Mouse (Mus musculus): Measurements from ENCODE around the gene Kif2a. TPM values are rescaled to one million over a fixed set of nuclear protein-coding genes. Genes with fewer than 3 reads are reported as not detected.

The Kif2a gene
- polyA plus RNA-seq, 1 experiment from 2014 or later: 20.2 TPM

Other genes starting within 250 kb of the Kif2a start
- gene Ipo11, start 85.2 kb downstream of the Kif2a start, polyA plus RNA-seq (2015; fragmentation: Nextera tagmentation; extraction: Ambion mirVana): 44.8 and 46.3 TPM in 2 replicates
- 52.0 and 53.9 TPM in 2 replicates for gene Dimt1, start 75.0 kb downstream of the Kif2a start, polyA plus RNA-seq (2015; fragmentation: Nextera tagmentation; extraction: Ambion mirVana)